ENCODE assay signal across 8 mouse cellular contexts in the genomic region with DNA sequence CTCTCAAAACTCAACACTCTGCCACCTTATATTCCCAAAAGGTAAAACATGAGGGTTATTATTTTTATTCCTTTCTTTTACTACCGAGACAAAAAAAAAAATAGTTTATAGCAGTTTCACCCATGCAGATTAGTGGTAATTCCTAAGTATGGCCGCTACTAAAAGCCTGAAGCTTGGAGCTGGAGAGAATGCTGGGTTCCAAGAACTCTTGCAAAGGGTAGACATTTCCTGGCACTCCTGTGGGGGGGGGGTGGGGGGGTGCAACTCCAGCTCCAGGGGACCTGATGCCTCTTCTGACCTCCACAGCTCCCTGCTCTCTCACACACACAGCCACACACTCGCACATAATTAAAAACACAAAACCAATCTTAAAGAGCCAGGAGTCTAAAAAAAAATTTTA. TPM values are rescaled to one million over a fixed set of nuclear protein-coding genes. Genes with fewer than 3 reads are reported as not detected.
A peak's percentile ranks its signal among the peaks of the same experiment; 100 is the strongest.
DNase-seq lines count a peak whose midpoint lies in the region; ATAC-seq and TF ChIP-seq lines count a peak whose summit lies in the region.

No protein-coding gene starts in this region.

- no peaks in the 10 kb centered on the region for H3K27me3 ChIP-seq in kidney, embryonic 15.5 days
- H3K27me3 ChIP-seq in embryonic facial prominence, embryonic 10.5 days (replicated peaks; ENCODE audit: low read depth, poor library complexity, severe bottlenecking): peaks cover 9% of the 10 kb centered on the region; the same call in 1 of the 2 replicates
- H3K27me3 ChIP-seq in intestine, embryonic 14.5 days (replicated peaks; ENCODE audit: control insufficient read depth, insufficient read depth, low read length): no peaks in the 10 kb centered on the region
- no peaks in the 10 kb centered on the region for H3K27me3 ChIP-seq in midbrain, postnatal 0 days (ENCODE audit: insufficient read depth, low read length)

- no peak overlapping the region for H3K27ac ChIP-seq in kidney, embryonic 15.5 days
- peak overlapping the region; percentile 93 for H3K27ac ChIP-seq in embryonic facial prominence, embryonic 10.5 days (replicated peaks)
- H3K27ac ChIP-seq in intestine, embryonic 14.5 days (ENCODE audit: low read depth): no peak overlapping the region
- H3K27ac ChIP-seq in midbrain, postnatal 0 days (ENCODE audit: low read depth, low read length): no peak overlapping the region

- WGBS in kidney, embryonic 15.5 days: 36% methylated on average over 3 of the region's 3 CpGs
- WGBS in embryonic facial prominence, embryonic 10.5 days: 51% methylated on average over 3 of the region's 3 CpGs
- WGBS in intestine, embryonic 14.5 days: 50% methylated on average over 3 of the region's 3 CpGs
- 49% methylated on average over 3 of the region's 3 CpGs for WGBS in midbrain, postnatal 0 days

- peak overlapping the region; percentile 56 for H3K4me3 ChIP-seq in kidney, embryonic 15.5 days (replicated peaks)
- H3K4me3 ChIP-seq in embryonic facial prominence, embryonic 10.5 days: peak overlapping the region; percentile 88
- H3K4me3 ChIP-seq in intestine, embryonic 14.5 days (ENCODE audit: low read depth, low read length): peak overlapping the region; percentile 73
- H3K4me3 ChIP-seq in midbrain, postnatal 0 days (ENCODE audit: low read depth, low read length): peak overlapping the region; percentile 81

- no peak for TF ChIP-seq CTCF in midbrain, postnatal 0 days (IDR thresholded peaks at IDR 0.05)

- peak overlapping the region; percentile 65 for H3K4me2 ChIP-seq in kidney, embryonic 15.5 days
- peak overlapping the region; percentile 69 for H3K4me2 ChIP-seq in intestine, embryonic 14.5 days (ENCODE audit: low read length)
- H3K4me2 ChIP-seq in midbrain, postnatal 0 days (ENCODE audit: low read depth, low read length, poor library complexity, severe bottlenecking): peak overlapping the region; percentile 77

- H3K9ac ChIP-seq in kidney, embryonic 15.5 days: peak overlapping the region; percentile 63
- peak overlapping the region; percentile 89 for H3K9ac ChIP-seq in intestine, embryonic 14.5 days (ENCODE audit: low read length)
- peak overlapping the region; percentile 82; the same call in 1 of the 2 replicates for H3K9ac ChIP-seq in midbrain, postnatal 0 days (replicated peaks; ENCODE audit: low read length, poor library complexity, severe bottlenecking)

- peaks cover 33% of the 10 kb centered on the region for H3K4me1 ChIP-seq in kidney, embryonic 15.5 days
- peaks cover 30% of the 10 kb centered on the region for H3K4me1 ChIP-seq in embryonic facial prominence, embryonic 10.5 days
- peaks cover 13% of the 10 kb centered on the region for H3K4me1 ChIP-seq in intestine, embryonic 14.5 days (replicated peaks; ENCODE audit: control insufficient read depth, insufficient read depth, low read length)
- H3K4me1 ChIP-seq in midbrain, postnatal 0 days (ENCODE audit: insufficient read depth, low read length): peaks cover 9% of the 10 kb centered on the region; the same call in 1 of the 2 replicates

- DNase-seq in kidney, adult 9 months: no peak
- DNase-seq in embryonic facial prominence, embryonic 10.5 days (ENCODE audit: low spot score): no peak
- DNase-seq in intestine, embryonic 14.5 days (ENCODE audit: low spot score): no peak
- DNase-seq in midbrain, postnatal 0 days (ENCODE audit: low spot score): no peak
- no peak for DNase-seq in left cerebral cortex, postnatal 25 days (ENCODE audit: low spot score in 2 of 2)
- no peak for DNase-seq in urinary bladder, adult 2 months (ENCODE audit: low spot score)
- no peak for DNase-seq in gastrocnemius, postnatal 10 days

- no peaks in the 10 kb centered on the region for H3K9me3 ChIP-seq in kidney, embryonic 15.5 days (replicated peaks)
- peaks cover 4% of the 10 kb centered on the region; the same call in 1 of the 2 replicates for H3K9me3 ChIP-seq in embryonic facial prominence, embryonic 10.5 days
- no peaks in the 10 kb centered on the region for H3K9me3 ChIP-seq in intestine, embryonic 14.5 days (ENCODE audit: control insufficient read depth, low read length)
- H3K9me3 ChIP-seq in midbrain, postnatal 0 days (ENCODE audit: low read length): no peaks in the 10 kb centered on the region

- no peak for ATAC-seq in kidney, embryonic 15.5 days (replicated peaks; ENCODE audit: low FRiP score)
- no peak for ATAC-seq in intestine, embryonic 14.5 days (replicated peaks; ENCODE audit: low FRiP score, low TSS enrichment, low read depth)
- ATAC-seq in midbrain, postnatal 0 days (ENCODE audit: low FRiP score): no peak

- intact Hi-C loops in left cerebral cortex, postnatal 25 days (cut with DNase I): loop anchor here (5.0 kb wide), 1 partner anchor 169 kb away; a partner anchor contains a TSS

- peaks cover 40% of the 10 kb centered on the region for H3K36me3 ChIP-seq in kidney, embryonic 15.5 days
- peaks cover 43% of the 10 kb centered on the region for H3K36me3 ChIP-seq in embryonic facial prominence, embryonic 10.5 days (replicated peaks)
- H3K36me3 ChIP-seq in intestine, embryonic 14.5 days (ENCODE audit: control insufficient read depth, insufficient read depth, low read length): peaks cover 39% of the 10 kb centered on the region
- peaks cover 14% of the 10 kb centered on the region for H3K36me3 ChIP-seq in midbrain, postnatal 0 days (ENCODE audit: insufficient read depth, low read length)

RNA-seq across cellular contexts. Expression of a gene that starts 1.1 kb away (rescaled TPM):
- 760 and 766 TPM in 2 replicates for polyA plus RNA-seq in kidney, embryonic 15.5 days (2015; fragmentation: Nextera tagmentation; extraction: Ambion mirVana)
- 895 and 919 TPM in 2 replicates for polyA plus RNA-seq in embryonic facial prominence, embryonic 10.5 days (2016; fragmentation: Nextera tagmentation; extraction: Ambion mirVana)
- polyA plus RNA-seq in intestine, embryonic 14.5 days (2014; fragmentation: Nextera tagmentation; extraction: Ambion mirVana): 747 and 803 TPM in 2 replicates
- total RNA-seq in midbrain, postnatal 0 days (2014; rRNA removed): 1,240 and 1,525 TPM in 2 replicates
- polyA plus RNA-seq in midbrain, postnatal 0 days (2015; fragmentation: Nextera tagmentation; extraction: Ambion mirVana): 1,025 and 1,129 TPM in 2 replicates
- 100 to 1,000 TPM; 685 to 722 TPM for total RNA-seq in left cerebral cortex, postnatal 25 days (2021)
- polyA plus RNA-seq in urinary bladder, adult 2 months (2012; rRNA removed): 416 and 521 TPM in 2 replicates
- 100 to 1,000 TPM; 307 to 317 TPM for total RNA-seq in gastrocnemius, postnatal 10 days (2021)

RNA-seq across cellular contexts. Expression of a gene that starts 32.6 kb away (rescaled TPM):
- polyA plus RNA-seq in kidney, embryonic 15.5 days (2015; fragmentation: Nextera tagmentation; extraction: Ambion mirVana): 14.2 and 15.9 TPM in 2 replicates
- 3.4 and 4.0 TPM in 2 replicates for polyA plus RNA-seq in embryonic facial prominence, embryonic 10.5 days (2016; fragmentation: Nextera tagmentation; extraction: Ambion mirVana)
- polyA plus RNA-seq in intestine, embryonic 14.5 days (2014; fragmentation: Nextera tagmentation; extraction: Ambion mirVana): 10.0 and 10.9 TPM in 2 replicates
- 1.8 and 7.1 TPM in 2 replicates for total RNA-seq in midbrain, postnatal 0 days (2014; rRNA removed)
- 1.2 and 1.5 TPM in 2 replicates for polyA plus RNA-seq in midbrain, postnatal 0 days (2015; fragmentation: Nextera tagmentation; extraction: Ambion mirVana)
- total RNA-seq in left cerebral cortex, postnatal 25 days (2021): 1 to 10 TPM; 1.4 to 3.3 TPM
- 35.6 and 36.4 TPM in 2 replicates for polyA plus RNA-seq in urinary bladder, adult 2 months (2012; rRNA removed)
- 10 to 100 TPM in 1 of 2 experiments, 1 to 10 TPM in 1; 8.6 to 11.9 TPM for total RNA-seq in gastrocnemius, postnatal 10 days (2021)
